Mouse (Mus musculus): ENCODE measurements around the gene Prkar1b. TPM values are rescaled to one million over a fixed set of nuclear protein-coding genes. Genes with fewer than 3 reads are reported as not detected.

The Prkar1b gene
- total RNA-seq, 2 experiments from 2014 or later = 1.7 to 2.5 TPM

DNA sequence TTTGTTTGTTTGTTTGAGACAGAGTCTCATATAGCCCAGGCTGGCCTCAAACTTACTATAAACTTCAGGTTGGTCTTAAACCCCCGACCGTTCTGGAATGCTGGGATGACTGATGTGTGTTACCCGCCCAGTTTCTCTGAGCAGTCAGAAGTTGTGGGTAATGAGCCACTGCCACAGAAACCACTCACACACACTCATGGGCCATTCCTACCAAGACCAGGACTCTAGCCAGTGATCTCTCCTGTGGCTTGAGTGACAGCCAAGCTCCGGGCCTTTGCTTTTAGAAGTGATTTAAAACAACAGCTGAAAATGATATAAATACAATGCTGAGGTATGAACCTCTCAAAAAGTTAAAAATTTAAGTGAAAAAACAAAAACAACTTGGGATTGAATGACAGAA is 34.9 kb downstream of the Prkar1b start:
- intact Hi-C loops (cut with DNase I) = no loop called here
- DNase-seq (ENCODE audit: low spot score) = no peak

DNA sequence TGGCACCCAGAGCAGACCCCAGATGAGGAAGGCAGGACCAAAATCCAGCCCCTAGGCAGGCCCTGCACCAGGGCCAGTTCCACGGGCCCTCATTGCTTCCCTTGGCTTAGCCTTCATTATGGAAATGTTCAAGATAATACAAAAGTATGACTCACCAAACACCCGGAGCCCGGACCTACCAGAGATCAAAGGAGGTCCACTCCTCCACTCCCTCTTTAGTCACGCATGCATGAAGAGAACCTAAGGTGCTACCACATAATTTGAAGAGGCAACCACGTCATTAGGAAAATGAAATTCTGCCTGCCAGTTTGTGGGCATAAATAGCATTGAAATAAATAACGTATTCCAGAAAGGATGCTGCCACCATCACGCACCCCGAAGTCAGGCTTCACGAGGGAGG is 37.4 kb downstream of the Prkar1b start:
- no peak for DNase-seq (ENCODE audit: low spot score)
- intact Hi-C loops (cut with DNase I) = no loop called here

DNA sequence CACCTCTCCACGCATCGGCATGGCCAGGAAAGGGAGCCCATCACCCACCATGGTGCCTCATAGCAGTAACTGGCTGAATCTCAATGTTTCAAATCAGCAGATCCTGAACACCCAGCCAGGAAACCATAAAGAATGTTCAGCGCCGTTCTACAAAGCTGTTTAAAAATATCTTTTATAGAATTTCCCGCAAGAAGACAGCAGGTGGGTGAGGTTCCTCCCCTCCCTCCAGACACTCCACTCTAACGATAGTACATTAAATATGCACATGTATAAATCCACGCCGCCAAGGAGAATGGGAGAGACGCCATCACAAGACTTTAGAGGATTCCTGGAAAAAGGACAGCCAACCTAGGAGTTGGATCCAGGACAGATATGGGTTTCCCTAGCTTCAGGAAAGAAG is 37.8 kb downstream of the Prkar1b start:
- intact Hi-C loops (cut with DNase I) = no loop called here
- DNase-seq (ENCODE audit: low spot score) = no peak

DNA sequence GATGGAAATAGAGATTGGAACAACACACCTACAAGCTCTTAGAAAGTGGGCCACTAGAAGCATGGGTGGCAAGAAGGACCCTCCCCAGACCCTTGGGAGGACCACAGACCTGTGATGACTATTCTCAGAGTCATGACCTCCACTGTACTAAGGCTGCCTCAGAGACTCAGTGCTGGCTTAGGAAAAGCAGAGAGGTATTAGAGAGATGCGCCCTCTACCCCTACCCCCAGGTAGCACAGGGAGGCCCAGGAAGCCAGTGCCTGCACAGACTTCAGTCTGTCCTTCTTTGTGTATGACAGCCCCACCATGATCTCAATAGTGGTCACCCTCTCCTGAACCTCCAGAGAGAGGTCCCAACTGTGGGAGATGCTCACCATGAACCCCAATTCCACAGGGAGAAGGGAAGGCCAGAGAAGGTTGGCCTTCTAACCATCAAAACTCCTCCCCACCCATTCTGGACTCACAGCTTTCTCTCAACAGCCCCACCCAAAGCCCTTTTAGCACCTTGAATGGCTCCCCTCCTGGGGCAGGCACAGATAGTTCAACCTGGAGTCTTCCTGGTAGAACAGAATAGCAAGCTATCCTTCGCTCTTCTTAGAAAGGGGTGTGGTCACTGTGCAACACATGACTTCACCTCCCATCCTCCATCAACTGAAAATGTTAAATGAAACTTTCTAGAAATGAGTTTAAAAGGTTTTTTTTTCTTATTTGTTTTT is 39.5 kb downstream of the Prkar1b start:
- no peak for DNase-seq (ENCODE audit: low spot score)
- intact Hi-C loops (cut with DNase I) = no loop called here

DNA sequence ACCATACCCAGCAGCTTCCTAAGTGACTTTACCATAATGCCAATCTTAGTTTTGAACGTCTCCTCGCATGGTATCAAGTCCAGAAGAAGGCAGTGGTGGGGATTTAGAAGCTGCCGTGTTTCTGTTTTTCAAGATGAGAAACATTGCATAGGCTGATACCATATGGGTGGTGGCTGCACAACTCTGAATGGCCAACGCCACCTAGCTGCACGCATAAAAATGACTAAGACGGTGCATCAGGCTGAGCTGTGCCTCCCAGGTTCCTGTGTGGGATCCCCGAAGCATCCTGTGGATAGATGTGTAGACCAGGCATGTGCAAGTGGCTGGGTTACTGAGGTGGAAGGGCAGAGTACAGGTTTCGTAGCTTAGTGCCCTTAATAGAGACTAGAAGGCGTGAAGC is 42.0 kb downstream of the Prkar1b start:
- intact Hi-C loops (cut with DNase I) = no loop called here
- no peak for DNase-seq (ENCODE audit: low spot score)

DNA sequence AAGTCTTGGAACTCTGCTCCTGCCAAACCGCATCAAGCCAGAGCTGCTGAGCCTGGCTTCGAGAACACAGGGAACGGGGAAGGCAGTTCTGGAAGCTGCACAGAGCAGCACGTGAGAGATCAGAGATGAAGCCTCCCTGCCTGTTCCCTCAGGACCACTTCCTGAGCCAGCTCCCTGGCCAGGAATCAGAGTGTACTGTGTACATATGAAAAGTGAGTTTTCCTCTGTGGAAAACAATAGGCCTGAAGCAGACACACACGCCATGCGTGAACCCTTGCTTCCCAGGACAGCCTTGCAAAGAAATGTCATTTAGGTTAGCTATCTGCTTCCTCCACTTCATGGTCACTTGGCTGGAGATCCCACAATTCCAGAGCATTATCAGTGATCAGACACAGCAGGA is 48.0 kb downstream of the Prkar1b start:
- intact Hi-C loops (cut with DNase I) = no loop called here
- no peak for DNase-seq (ENCODE audit: low spot score)

DNA sequence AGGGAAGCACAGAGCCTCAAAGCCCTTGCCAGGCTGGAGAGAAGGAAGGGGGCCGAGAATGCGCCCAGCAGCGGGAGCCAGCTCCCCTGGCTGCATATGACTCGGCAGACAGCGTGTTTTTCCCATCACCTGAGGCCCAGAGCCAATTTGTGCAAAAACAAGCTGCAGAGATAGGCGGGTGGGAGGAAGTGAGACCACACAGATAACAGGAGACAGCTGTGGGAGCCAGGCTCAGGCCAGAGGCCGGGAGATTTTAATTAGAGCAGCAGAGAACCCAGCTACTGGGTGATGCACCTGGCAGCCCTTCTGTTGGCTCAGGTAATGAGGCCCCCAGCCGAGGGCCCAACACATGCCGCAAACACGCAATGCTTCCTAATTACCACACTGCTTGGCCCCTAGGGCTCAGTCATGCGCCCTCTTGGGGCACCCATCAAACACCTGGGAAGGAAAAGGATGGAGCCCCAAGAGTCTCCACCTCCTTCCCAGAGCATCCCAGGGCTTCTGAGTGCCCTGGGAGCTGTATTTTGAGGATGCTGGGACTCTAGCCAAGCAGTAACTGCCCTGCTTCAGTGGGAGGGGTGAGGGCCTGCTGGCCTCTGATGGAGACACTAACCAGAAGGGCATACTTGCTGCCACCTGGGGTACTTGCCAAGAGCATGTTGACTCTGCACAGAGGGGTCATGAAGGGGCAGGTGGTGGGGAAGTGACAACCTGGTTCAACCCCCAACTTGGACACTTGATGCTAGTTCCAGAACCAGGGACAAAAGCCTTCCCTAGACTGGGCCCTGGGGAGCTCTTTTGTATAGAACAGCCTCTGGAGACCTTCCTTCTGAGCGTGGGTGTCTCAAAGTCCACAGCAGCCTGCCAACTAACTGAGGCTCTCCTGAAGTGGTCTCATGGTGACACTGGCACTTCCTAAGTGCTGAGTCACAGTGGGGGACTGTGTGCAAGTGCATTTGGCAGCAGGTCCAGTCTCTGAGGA is 50.5 kb downstream of the Prkar1b start:
- DNase-seq (ENCODE audit: low spot score) = peak; percentile 16
- intact Hi-C loops (cut with DNase I) = no loop called here

DNA sequence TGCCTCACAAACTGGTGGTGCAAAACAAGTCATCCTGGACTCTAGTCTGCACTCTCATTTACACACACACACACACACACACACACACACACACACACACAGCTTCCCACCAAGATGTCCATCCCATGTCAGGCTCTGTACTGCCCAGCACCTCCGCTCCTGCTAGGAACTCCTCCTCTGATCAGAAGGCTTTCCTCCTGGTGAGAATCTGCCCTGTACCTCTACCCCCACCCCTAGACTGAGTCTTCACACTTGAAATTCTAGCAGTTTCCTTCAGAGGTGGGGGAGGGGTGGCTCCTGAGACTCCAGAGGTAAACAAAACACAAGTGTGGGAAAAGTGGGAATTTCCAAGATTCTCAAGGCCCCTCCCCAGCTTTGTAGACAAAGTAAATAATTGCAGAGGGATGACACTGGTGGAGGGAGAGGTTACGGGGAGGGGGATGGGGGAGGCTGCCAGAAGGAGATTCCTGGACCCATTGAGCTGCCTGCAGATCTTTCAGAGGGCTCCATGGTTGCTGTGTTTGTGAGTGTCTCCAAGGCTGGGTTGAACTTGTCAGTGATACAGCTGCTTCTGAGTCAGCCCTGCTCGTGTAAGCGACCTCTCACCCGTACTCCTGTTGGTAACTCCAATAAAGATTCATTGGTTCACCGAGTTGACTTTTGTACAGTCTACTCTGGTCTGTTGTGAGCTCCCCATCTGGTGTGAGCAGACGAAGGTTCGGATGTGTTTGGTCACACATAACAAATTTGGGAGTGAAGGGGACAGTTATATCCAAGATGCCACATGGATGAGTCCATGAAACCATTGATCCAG is 54.3 kb downstream of the Prkar1b start:
- no peak for DNase-seq (ENCODE audit: low spot score)
- intact Hi-C loops (cut with DNase I) = no loop called here

DNA sequence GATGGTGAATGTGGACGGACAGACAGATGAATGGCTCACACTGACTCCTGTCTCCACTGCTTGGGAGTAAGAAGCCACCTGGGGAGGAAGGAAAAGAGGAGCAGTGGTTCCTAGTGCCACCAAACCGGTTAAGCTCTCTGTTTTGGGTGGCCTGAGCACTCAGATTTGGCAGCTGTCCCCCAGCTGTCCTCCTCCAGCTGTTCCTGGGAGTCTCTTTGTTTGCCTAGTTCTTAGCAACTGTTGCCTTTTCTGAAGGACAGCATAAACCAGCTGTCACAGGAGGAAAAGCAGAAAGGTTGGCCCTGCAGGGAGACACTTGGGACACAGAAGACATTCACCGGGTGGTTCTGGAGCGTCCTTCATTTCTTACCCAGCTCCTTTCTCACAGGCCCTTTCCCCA is 56.3 kb downstream of the Prkar1b start:
- DNase-seq (ENCODE audit: low spot score) = no peak
- intact Hi-C loops (cut with DNase I) = no loop called here

DNA sequence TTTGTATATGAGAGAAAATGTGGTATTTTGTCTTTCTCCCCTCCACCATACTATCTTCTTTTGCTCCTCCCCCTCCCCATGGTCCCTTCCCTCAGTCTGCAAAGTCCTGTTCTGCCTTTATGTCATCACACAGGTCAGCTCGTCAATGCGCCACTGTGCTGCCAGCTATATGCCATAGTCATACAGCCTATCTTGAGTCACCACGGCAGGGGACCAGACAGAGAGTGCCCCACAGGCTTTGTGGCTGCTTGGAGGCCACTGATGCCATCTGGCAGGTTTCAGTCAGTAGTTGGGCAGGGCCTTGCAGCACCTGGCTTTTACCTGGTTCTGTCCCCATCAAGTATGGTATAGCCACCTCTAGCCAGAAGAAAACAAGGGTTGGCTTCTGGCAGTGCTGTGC is 58.1 kb downstream of the Prkar1b start:
- intact Hi-C loops (cut with DNase I) = no loop called here
- DNase-seq (ENCODE audit: low spot score) = no peak

DNA sequence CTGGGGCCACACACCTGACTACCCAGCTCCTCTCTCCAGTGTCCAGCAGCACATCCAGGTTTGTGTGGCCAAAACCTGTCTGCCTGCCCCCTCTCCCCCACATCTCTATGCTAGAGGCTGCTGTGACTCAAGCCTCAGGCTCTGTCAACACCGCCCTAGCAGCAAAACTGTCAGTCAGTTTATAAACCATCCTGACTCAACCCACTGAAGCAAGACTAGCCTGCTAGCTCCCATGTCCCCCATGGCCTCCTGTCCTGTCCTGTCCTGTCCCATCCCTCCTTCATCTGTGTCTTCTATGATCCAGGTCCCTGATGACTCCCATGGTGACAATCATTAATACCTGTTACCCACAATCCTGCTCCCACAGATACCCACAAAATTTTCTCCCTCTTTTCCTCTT is 59.6 kb downstream of the Prkar1b start:
- no peak for DNase-seq (ENCODE audit: low spot score)
- intact Hi-C loops (cut with DNase I) = no loop called here

DNA sequence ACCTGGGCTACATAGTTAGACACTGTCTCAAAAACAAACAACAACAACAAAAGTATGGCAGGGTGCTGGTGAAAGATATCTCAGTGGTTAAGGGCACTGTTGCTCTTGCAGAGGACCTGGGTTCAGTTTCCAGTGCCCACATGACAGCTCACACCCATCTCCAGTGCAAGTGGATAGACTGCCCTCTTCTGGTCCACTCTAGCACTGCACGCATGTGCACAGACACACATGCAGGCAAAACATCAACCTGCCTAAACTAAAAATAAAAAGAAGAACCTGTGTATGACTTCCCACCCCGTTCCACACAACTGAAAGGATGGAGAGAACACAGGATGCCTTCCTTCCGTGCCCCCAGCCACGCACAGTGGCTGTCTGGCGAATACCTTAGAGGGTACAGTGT is 61.6 kb downstream of the Prkar1b start:
- DNase-seq (ENCODE audit: low spot score) = no peak
- intact Hi-C loops (cut with DNase I) = no loop called here

DNA sequence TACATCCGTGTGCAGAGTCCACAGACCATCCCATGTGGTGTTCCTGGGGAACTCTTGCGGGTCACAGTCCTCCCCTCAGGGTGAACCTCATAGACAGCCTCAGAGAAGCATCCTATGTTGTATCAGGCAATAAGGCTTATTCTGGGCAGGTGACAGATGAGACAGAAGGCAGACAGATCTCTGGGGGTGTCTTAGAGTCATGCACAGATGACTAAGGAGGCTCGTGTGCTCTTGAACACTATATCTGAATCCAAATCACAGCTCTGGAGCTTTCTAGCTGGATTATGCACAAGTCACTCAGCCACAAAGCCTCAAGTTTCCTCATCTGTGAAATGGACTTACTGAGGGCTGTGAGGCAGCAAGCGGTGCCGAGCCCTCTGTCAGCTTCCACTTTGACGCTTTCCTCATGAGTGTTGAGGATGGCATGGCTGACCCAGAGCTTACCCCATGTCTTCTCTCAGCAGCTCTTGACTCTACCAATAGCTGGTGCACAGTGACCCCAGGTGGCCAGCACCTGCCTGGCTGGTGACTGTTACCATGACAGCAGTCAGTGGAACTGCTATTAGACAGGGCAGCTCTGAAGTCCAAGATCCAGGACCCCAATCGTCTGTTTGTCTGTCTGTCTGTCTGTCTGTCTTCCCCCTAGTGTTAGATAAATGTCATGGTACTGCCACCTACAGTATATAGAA is 64.8 kb downstream of the Prkar1b start:
- intact Hi-C loops (cut with DNase I) = loop anchor here (1.0 to 2.0 kb wide), 2 partner anchors 56 to 236 kb away; no protein-coding TSS in a partner anchor
- DNase-seq (ENCODE audit: low spot score) = no peak

DNA sequence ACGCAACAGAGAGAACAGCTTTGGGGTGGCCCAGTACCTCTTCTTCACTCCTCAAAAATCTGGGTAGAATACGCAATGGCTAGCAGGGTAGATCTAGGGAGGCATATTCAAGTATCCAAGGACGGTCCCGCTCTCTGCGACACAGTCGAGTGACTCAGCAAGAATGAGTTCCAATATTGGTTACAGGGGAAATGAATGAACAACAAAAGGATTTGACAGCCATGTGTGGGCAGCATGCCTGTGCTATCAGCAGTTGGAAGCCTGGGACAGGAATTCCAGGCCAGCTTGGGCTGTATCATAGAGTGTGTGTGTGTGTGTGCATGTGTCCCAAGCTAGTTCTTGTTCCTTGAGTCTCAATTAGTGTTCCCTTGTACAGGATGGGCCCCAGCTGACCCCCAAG is 65.5 kb downstream of the Prkar1b start:
- intact Hi-C loops (cut with DNase I) = loop anchor here (2.0 kb wide), 1 partner anchor 236 kb away; no protein-coding TSS in a partner anchor
- DNase-seq (ENCODE audit: low spot score) = peak; percentile 57

DNA sequence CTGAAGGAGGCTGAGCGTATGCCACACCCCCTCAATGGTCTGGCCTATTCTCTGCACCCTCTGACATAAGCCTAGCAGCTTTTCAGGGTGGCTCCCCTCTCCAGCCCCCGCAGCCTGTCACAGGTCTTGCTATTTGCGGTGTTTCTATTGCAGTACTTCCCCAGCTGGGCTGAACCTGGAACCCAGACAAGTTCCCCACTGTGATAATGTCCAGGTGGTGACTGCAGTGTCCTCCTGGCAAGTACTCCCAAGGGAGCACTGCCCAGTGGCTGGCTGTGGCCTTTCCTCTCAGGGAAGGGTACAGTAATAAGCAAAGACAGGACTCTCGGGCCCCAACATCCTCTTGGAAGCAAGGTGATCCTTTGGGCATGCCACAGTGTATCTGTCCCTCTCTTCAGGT is 66.0 kb downstream of the Prkar1b start:
- intact Hi-C loops (cut with DNase I) = loop anchor here (2.0 kb wide), 1 partner anchor 235 kb away; no protein-coding TSS in a partner anchor
- DNase-seq (ENCODE audit: low spot score) = peak; percentile 22

DNA sequence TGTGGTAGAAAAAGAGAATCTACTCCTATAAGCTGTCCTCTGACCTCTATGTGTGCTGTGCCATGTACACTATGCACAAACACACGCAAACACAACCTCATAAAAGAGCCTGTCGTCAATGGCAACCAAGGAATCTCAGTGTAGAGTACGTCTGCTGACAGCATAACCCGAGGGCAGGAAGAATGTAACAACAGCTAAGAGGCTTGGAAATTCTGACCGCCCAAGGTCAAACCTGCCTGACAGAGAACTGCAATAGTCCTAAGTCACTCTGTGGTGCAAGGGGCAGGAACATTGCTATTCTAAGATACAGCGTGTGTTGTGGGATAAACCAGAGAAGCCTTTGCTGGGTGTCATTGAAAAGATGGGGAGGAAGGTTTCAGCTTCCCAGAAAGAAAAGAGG is 68.4 kb downstream of the Prkar1b start:
- no peak for DNase-seq (ENCODE audit: low spot score)
- intact Hi-C loops (cut with DNase I) = no loop called here

DNA sequence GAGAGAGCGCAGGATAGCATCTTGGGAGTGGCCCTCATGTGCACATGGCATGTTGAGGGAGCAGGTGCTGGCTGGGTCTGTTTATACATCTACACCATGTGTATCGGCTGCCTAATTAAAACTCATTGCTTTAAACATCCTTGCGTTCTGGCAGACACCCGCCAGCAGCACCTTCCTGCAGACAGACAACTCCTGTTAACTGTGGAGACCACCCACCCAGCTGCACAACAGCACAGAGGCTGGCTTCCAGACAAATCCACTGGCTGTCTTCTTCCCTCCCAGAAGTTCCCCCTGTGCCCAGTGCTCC is 71.7 kb downstream of the Prkar1b start:
- intact Hi-C loops (cut with DNase I) = loop anchor here (5.0 kb wide), 1 partner anchor 81 kb away; the partner anchor contains the start of gene Pdgfa
- no peak for DNase-seq (ENCODE audit: low spot score)

DNA sequence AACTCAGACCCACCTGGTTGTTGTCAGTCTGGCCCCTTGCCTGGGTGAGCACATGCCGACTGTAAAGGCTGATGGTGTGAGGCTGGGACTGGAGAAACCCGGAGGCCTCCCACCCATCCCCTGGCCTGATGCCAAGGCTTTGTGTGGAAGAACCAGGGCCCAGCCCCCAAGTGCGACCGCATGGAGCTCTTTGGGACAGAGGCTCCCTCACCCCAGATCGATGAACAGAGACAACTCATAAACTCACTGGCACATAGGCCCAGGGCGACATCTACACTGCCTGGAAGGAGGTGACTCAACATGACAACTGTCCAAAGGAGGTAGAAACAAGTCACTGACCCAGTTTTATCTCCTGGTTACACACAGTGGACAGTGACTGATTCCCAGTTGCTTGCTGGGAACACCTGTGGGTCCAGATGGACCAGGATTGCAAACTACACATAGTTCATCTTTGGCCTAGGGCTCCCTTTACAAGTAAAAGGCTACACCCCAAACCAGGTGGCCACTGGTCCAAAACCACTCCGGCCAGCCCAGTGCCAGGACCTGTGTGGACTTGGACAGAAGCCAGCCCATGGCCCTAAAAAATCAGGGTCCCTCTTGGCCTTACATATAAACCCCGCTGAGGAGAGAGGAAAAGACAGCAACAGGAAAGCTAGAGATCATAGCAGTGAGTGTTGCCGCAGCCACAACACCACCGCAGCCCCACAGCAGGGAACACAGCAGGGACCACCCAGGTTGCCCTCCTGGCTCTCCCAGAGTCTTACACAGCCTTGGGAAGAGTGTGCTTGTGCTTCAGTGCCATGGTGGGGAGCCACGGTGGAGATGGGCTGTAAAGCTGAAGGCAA is 72.3 kb downstream of the Prkar1b start:
- DNase-seq (ENCODE audit: low spot score) = no peak
- intact Hi-C loops (cut with DNase I) = loop anchor here (5.0 kb wide), 1 partner anchor 80 kb away; the partner anchor contains the start of gene Pdgfa

DNA sequence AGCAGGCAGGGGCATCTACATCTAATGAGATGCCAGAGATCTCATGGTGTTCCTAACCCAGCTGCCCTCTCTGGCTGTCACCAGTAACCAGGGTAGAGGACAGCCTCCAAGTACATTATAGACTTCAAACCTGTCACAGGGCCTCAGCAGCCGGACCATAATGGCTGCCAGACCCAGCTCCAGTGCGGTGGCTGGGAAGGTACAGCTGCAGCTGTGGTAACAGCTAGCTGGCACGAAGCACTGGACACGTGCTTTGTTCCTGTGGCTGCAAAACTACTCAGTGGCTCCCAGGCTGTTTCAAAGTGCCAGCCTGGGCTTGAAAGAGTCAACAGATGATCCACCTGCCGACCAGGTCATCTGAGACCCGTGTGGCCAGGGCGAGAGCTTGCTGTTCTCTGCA is 73.4 kb downstream of the Prkar1b start:
- intact Hi-C loops (cut with DNase I) = loop anchor here (5.0 kb wide), 1 partner anchor 79 kb away; the partner anchor contains the start of gene Pdgfa
- no peak for DNase-seq (ENCODE audit: low spot score)

Measured in heart, postnatal 25 days (tissue).